Mouse (Mus musculus) limb, embryonic 12.5 days (tissue): ENCODE measurements around the gene P2ry12. TPM values are rescaled to one million over a fixed set of nuclear protein-coding genes. Genes with fewer than 3 reads are reported as not detected.

Experiments
- ATAC-seq: fragments of 200-750 bp; cut with Nextera tagmentation; 2 replicates; pipeline ENCODE4 v1.8.0; 2017; ENCODE audit warnings: low read depth, moderate TSS enrichment; ENCODE audit not compliant: insufficient number of reproducible peaks, insufficient read depth, low FRiP score, low TSS enrichment
- H3K27ac ChIP-seq: fragments of 300-500 bp; sonication (generic); 2 replicates; pipeline ENCODE4 v1.5.1; 2016; ENCODE audit warnings: mild to moderate bottlenecking, moderate library complexity
- H3K27me3 ChIP-seq: fragments of 300-500 bp; sonication (generic); 2 replicates; pipeline ENCODE4 v1.6.1; 2016; ENCODE audit warnings: mild to moderate bottlenecking, moderate library complexity
- H3K36me3 ChIP-seq: fragments of 300-500 bp; sonication (generic); 2 replicates; pipeline ENCODE4 v1.6.1; 2016; ENCODE audit warnings: mild to moderate bottlenecking, moderate library complexity
- H3K4me1 ChIP-seq: fragments of 300-500 bp; sonication (generic); replicated peaks from 2 replicates; pipeline ENCODE4 v1.6.1; 2016
- H3K4me2 ChIP-seq: fragments of 300-500 bp; sonication (generic); 2 replicates; pipeline ENCODE4 v1.6.1; 2016; ENCODE audit warnings: mild to moderate bottlenecking, moderate library complexity
- H3K4me3 ChIP-seq: fragments of 300-500 bp; sonication (generic); replicated peaks from 2 replicates; pipeline ENCODE4 v1.5.1; 2016; ENCODE audit warnings: mild to moderate bottlenecking
- H3K9ac ChIP-seq: fragments of 300-500 bp; sonication (generic); replicated peaks from 2 replicates; pipeline ENCODE4 v1.6.1; 2016; ENCODE audit warnings: mild to moderate bottlenecking, moderate library complexity
- H3K9me3 ChIP-seq: fragments of 300-500 bp; sonication (generic); 2 replicates; pipeline ENCODE4 v1.6.1; 2016; ENCODE audit warnings: mild to moderate bottlenecking, moderate library complexity
- WGBS: fragments of 180-500 bp; shearing (Covaris S2); methylation state at CpG from one replicate; pipeline ENCODE4 v1.1.7; 2016; 5-methylcytosine and 5-hydroxymethylcytosine counted together
- polyA plus RNA-seq: library from polyadenylated mRNA; unstranded; fragments of >200 nt; fragmentation: Nextera tagmentation; extraction: Ambion mirVana; gene quantifications from 2 replicates; pipeline ENCODE4 v1.2.1, GENCODE M21; 2016

The P2ry12 gene
- polyA plus RNA-seq, 1 experiment from 2014 or later, result 1.2 TPM

DNA sequence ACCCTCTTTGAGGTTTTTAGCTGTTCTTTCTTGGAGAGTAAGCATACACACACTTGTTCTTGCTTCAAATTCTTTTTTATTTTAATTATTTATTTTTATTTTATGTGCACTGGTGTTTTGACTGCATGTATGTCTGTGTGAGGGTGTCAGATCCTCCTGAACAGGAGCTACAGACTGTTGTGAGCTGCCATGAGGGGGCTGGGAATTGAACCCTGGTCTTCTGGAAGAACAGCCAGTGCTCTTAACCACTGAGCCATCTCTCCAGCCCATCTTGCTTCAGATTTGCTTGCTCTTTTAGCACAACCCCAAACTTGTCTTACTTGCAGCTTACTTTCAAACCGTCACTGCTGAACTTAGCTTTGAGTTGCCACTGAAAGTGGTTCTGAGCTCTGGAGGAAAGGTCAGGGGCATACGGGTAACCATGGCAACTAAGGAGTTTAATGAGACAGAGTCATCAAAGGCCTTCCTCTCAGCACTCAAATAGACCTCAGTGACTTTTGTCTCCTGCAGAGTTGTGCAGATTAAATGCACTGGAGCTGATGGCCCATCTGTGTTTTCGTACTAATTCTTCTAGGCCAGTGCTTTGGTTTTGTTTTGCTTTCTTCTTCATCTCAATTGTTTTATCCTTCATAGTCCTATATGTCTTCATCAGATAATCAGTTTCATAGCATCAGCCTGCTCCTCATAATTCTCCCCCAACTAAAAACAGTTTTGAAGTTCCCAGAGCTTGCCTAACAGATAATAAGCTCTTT is 15.0 kb upstream of the P2ry12 start:
- Histone ChIP-seq H3K9ac (no peak overlapping the region), H3K27me3 (no peaks in the 10 kb centered on the region), H3K4me1 (0 out of 2 replicates have a peak, but pooled peaks cover 5% of the 10 kb centered on the region), H3K36me3 (no peaks in the 10 kb centered on the region), H3K4me3 (no peak overlapping the region), H3K4me2 (no peak overlapping the region), H3K27ac (no peak overlapping the region), H3K9me3 (no peaks in the 10 kb centered on the region)
- ATAC-seq, result no peak
- WGBS, result 15% methylated on average over 3 of the region's 3 CpGs

DNA sequence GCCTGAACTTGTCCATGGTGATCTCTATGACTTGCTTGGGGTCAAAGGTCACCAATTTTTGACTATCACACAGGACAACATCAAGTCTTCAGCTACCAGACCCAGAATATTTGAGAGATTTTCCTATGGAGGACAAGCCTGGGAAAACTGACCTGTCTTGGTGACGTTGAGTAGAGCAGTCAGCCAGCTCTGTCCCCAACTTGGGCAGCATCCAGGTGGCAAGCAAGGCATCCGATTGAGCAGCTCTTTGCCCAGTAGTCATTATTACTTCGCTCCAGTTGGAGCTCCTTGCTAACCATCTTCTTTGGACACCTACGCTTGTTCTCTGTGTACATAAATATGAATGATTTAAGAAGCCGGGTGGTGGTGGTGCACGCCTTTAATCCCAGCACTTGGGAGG is 8.1 kb upstream of the P2ry12 start:
- Histone ChIP-seq H3K27ac (no peak overlapping the region), H3K4me2 (no peak overlapping the region), H3K36me3 (no peaks in the 10 kb centered on the region), H3K4me3 (no peak overlapping the region), H3K27me3 (no peaks in the 10 kb centered on the region), H3K9me3 (no peaks in the 10 kb centered on the region), H3K9ac (no peak overlapping the region), H3K4me1 (no peaks in the 10 kb centered on the region)
- ATAC-seq, result no peak
- WGBS, result 91% methylated on average over 6 of the region's 6 CpGs

DNA sequence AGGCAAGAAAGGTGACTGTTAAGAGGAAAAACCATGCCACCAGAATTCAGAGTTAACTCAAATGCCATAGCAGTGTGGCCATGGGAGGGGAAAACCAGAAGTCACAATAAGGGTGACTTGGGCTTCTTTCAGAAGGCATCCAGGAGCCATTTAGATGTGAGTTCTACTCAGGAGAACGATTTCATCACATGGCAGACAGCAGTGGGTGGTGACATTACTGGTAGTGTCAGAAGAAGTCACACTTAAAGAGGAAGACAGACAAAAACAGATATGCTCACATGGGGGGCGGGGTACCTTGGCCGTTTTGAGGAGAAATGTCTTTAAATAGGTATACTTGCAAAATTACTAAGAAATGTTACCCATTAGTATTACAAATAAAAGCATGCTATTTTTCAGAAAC is 1.3 kb upstream of the P2ry12 start:
- Histone ChIP-seq H3K36me3 (no peaks in the 10 kb centered on the region; the same call in 1 of the 2 replicates), H3K9me3 (no peaks in the 10 kb centered on the region), H3K4me3 (no peak overlapping the region), H3K4me2 (no peak overlapping the region), H3K27ac (no peak overlapping the region), H3K27me3 (no peaks in the 10 kb centered on the region), H3K9ac (no peak overlapping the region), H3K4me1 (peaks cover 12% of the 10 kb centered on the region)
- WGBS, result 83% methylated on average over 3 of the region's 3 CpGs
- ATAC-seq, result no peak

DNA sequence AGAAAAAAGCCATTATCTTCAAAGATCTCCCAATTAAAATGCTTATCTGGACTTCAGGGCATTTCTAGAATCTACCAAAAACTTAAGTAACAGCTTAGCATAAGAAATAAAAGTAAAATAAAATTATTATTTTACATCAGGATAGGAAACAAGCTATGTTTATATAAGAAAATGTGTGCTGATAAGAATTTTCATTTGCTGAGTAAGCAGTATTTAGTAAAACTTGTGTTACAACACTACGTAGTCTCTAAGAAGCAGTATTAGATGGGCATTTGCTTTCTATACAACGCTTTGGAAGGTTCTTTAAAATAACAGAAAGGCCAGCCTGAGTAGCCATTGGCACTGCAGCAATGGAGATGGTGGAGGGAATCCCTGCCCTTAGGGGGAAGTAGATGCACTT is 746 bp upstream of the P2ry12 start:
- H3K9me3 ChIP-seq, result no peaks in the 10 kb centered on the region

DNA sequence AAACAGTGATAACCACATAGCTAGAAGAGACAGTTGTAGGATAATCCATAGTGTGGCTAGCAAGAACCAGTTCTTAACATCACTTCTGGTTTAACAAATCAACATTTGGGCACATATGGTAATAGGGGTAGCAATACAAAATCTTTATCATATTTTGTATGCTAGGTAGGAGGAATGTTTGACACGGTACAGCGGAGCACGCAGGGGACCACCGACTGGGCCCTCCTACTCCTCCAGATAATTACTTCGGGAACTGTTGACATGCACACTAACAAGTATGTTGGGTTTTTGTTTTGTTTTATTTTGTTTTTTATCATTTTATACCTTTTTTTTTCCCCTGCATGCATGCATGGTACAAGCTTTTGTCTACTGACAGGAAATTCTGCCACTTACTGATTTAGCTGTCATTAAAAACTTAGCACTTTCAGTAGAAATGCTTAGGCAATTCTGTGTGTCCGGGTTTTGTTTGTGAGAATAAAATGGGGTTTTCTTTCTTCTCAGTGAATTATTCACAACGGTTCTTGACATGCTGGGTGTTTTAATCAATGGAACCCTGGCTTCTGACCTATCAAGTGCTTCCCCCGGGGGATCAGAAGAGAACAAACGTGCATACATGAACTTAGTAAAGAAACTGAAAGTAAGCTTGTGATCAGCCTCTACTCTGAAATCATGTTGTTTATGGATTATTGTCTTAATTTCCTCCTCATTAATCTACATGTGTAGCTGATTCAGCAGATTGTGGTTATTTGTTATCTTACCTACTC is 780 bp downstream of the P2ry12 start:
- H3K27me3 ChIP-seq, result no peaks in the 10 kb centered on the region
- WGBS, result 77% methylated on average over 9 of the region's 9 CpGs
- H3K27ac ChIP-seq, result no peak overlapping the region
- H3K4me2 ChIP-seq, result no peak overlapping the region
- H3K36me3 ChIP-seq, result no peaks in the 10 kb centered on the region; the same call in 1 of the 2 replicates
- ATAC-seq, result no peak
- no peak overlapping the region for H3K9ac ChIP-seq
- no peak overlapping the region for H3K4me3 ChIP-seq
- H3K9me3 ChIP-seq, result no peaks in the 10 kb centered on the region
- peaks cover 19% of the 10 kb centered on the region for H3K4me1 ChIP-seq

More for the DNA sequence above, 746 bp upstream of the P2ry12 start:
- ATAC-seq, result no peak
- Histone ChIP-seq H3K4me1 (peaks cover 12% of the 10 kb centered on the region), H3K27ac (no peak overlapping the region), H3K27me3 (no peaks in the 10 kb centered on the region), H3K4me2 (no peak overlapping the region), H3K4me3 (no peak overlapping the region), H3K36me3 (no peaks in the 10 kb centered on the region; the same call in 1 of the 2 replicates), H3K9ac (no peak overlapping the region)
- WGBS, result 94% methylated on average over 2 of the region's 2 CpGs

DNA sequence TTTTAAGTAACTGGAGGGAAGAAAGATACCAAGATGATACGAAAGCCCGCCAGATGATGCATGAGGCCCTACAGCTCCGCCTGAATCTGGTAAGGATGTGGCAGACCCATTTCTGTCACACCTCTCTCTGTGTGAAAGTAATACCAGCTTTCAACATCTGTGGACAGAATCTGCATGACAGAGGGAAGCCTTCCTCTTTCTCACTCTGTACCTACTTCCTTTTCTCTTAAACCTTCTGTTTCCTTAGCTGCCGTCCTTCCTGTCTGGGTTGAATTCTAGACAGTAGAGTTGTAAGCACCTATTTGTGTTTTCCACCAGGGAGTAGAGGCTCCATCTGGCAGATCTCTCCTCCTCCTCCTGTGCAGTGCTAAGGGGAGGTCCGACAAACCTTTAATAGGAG is 1.9 kb downstream of the P2ry12 start:
- Histone ChIP-seq H3K4me1 (peaks cover 19% of the 10 kb centered on the region), H3K27ac (no peak overlapping the region), H3K4me2 (no peak overlapping the region), H3K4me3 (no peak overlapping the region), H3K9ac (no peak overlapping the region), H3K36me3 (no peaks in the 10 kb centered on the region; the same call in 1 of the 2 replicates), H3K9me3 (no peaks in the 10 kb centered on the region), H3K27me3 (no peaks in the 10 kb centered on the region)
- WGBS, result 38% methylated on average over 5 of the region's 5 CpGs
- ATAC-seq, result no peak

DNA sequence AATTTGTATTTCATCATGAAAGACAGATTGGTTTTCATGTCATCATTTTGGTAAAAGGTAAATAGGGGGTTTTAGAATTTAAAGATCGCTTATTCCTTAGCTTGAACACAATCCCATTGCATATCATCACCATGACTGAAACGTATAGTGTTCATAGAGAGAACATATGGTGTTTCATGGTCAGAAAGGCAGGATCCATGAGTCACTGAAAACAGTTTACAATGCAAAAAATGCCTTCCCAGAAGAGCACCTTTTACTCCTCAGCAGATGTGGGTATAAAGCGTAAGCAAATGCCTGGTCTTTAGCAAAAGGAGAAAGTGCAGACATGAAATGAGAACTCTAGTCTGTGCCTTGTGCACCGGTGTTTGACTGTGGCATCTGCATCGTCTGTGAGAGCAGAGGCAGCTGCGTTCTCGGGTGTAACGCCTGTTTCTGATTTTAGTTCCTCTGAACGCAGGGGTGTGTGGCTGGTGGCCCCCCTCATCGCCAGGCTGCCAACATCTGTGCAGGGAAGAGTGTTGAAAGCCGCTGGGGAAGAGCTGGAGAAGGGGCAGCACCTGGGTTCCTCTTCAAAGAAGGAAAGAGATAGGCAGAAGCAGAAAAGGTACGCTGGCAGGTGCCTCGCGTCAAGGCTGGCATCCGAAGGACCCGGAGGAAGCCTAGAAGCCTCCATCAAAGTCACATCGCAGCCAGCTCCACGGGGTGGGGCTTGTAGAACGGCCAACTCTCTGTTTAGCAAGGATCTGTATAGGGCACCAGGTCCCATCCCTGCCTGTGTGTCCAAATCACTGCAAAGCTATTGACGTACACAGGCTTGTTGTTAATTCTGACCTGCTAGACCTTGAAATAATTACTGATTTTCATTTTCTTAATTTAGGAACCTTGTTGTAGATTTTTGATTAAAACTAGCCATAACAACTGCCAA is 4.7 kb downstream of the P2ry12 start:
- no peak overlapping the region for H3K4me3 ChIP-seq
- H3K9me3 ChIP-seq, result no peaks in the 10 kb centered on the region
- H3K4me2 ChIP-seq, result peak overlapping the region; percentile 13; the same call in 1 of the 2 replicates
- H3K27ac ChIP-seq, result 0 out of 2 replicates have a peak overlapping the region, but pooled peaks have one; percentile 23
- peaks cover 19% of the 10 kb centered on the region for H3K4me1 ChIP-seq
- no peak overlapping the region for H3K9ac ChIP-seq
- peak; percentile 66; the same call in 1 of the 2 replicates for ATAC-seq
- no peaks in the 10 kb centered on the region for H3K36me3 ChIP-seq
- H3K27me3 ChIP-seq, result no peaks in the 10 kb centered on the region
- WGBS, result 47% methylated on average over 20 of the region's 20 CpGs

DNA sequence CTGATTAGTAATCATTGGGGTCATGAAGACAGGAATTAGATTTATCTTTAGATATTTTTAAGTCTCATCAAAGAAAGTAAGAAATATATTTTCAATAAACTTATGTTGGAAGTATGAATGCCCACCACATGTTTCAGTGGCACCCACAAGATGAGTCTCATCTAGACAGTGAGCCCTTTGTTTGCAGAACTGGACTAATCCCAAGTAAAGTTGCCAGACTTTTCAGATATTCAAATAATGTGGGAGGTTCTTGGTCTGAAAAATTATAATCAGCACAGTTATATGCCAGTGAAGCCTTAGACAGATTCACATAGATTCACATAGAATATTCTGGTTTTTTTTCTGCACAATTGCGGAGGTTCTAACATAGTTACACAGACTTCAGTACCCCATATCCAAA is 12.2 kb downstream of the P2ry12 start:
- 84% methylated on average over 1 of the region's 1 CpGs for WGBS
- H3K4me2 ChIP-seq, result no peak overlapping the region

DNA sequence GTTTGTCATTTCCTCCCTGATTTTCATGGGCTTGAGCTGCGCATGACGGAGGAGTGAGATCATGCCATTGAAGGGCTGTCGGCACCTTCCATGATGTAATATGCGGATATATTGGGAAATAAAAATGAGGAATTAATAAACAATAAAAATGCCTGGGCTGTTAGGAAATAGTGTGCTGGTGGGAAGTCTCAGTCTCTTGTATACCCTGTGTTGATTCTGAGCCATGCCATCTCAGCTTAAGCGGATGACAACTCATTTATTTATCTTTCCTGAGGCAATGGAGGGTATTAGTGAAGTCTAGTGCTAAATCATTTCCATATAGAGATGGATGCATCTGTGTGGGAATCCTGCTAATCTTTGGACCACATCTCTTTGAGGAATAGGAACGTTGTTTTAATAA is 14.6 kb downstream of the P2ry12 start:
- no peaks in the 10 kb centered on the region for H3K27me3 ChIP-seq
- no peak overlapping the region for H3K4me3 ChIP-seq
- WGBS, result 79% methylated on average over 6 of the region's 6 CpGs
- H3K9ac ChIP-seq, result no peak overlapping the region
- no peak overlapping the region for H3K4me2 ChIP-seq
- no peak for ATAC-seq
- H3K4me1 ChIP-seq, result no peaks in the 10 kb centered on the region
- no peak overlapping the region for H3K27ac ChIP-seq
- no peaks in the 10 kb centered on the region for H3K9me3 ChIP-seq
- no peaks in the 10 kb centered on the region for H3K36me3 ChIP-seq

More for the DNA sequence above, 12.2 kb downstream of the P2ry12 start:
- no peaks in the 10 kb centered on the region for H3K36me3 ChIP-seq
- no peak for ATAC-seq
- H3K4me1 ChIP-seq, result no peaks in the 10 kb centered on the region
- H3K4me3 ChIP-seq, result no peak overlapping the region
- no peaks in the 10 kb centered on the region for H3K9me3 ChIP-seq
- no peak overlapping the region for H3K9ac ChIP-seq
- no peaks in the 10 kb centered on the region for H3K27me3 ChIP-seq
- no peak overlapping the region for H3K27ac ChIP-seq

DNA sequence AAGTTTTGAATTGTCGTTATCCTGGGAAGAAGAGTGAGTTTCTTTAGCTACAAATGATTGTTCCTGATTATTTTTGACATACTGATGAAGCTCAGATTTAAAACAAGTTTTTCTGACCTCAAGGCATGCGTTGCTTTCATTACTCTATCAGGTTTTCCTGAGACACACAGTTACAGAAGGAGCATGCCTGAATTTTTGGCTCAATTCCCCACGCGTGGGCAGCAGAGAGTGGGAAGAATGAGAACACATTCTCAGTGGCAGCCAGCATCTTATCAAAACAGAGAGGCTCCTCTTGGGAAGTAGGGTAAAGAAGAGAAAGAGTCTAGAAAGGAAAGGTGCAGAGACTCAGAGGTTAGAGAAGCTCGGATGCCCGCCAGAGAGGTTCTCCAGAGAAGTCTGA is 19.3 kb downstream of the P2ry12 start:
- no peaks in the 10 kb centered on the region for H3K9me3 ChIP-seq
- H3K27me3 ChIP-seq, result no peaks in the 10 kb centered on the region
- no peak overlapping the region for H3K9ac ChIP-seq
- H3K4me1 ChIP-seq, result no peaks in the 10 kb centered on the region
- no peak overlapping the region for H3K4me3 ChIP-seq
- no peak overlapping the region for H3K27ac ChIP-seq
- H3K4me2 ChIP-seq, result no peak overlapping the region
- 74% methylated on average over 6 of the region's 6 CpGs for WGBS
- ATAC-seq, result no peak
- H3K36me3 ChIP-seq, result no peaks in the 10 kb centered on the region

DNA sequence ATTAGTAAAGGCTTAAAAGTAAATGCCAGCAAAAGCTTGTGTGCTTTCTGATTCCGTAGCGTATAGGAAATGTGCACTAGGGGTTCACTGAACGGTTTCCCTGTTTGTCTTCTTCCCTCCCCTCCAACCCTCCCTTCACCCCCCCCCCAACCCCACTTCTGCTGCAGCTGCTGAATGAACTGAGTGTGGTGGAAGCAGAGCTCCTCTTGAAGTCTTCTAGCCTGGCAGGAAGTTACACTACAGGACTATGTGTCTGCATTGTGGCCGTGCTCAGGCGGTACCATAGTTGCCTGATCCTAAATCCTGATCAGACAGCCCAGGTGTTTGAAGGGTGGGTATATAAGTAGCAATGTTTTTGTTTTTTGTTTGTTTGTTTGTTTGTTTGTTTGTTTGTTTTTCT is 27.8 kb downstream of the P2ry12 start:
- ATAC-seq, result no peak
- H3K27me3 ChIP-seq, result no peaks in the 10 kb centered on the region
- H3K4me1 ChIP-seq, result no peaks in the 10 kb centered on the region
- H3K9me3 ChIP-seq, result no peaks in the 10 kb centered on the region
- H3K36me3 ChIP-seq, result no peaks in the 10 kb centered on the region
- no peak overlapping the region for H3K27ac ChIP-seq
- H3K4me3 ChIP-seq, result no peak overlapping the region
- WGBS, result 63% methylated on average over 5 of the region's 5 CpGs
- H3K9ac ChIP-seq, result no peak overlapping the region
- H3K4me2 ChIP-seq, result no peak overlapping the region
